27 mouse cellular contexts compared by ENCODE assay signal in genomic region chr7:133094161-133094560, GRCm38 (mm10). TPM values are rescaled to one million over a fixed set of nuclear protein-coding genes. Genes with fewer than 3 reads are reported as not detected.
DNase-seq lines count a peak whose midpoint lies in the region; ATAC-seq and TF ChIP-seq lines count a peak whose summit lies in the region.
"Had no signal": no experiment of that assay in that cellular context is flagged by ENCODE, and none has a peak within 500 bp of the region (broad histone marks: within the 10 kb centered on the region; RNA-seq: fewer than 3 reads in every experiment).

No protein-coding gene starts in this region.

- TF ChIP-seq POLR2A in limb, embryonic 14.5 days (IDR thresholded peaks at IDR 0.05; ENCODE audit: borderline replicate concordance, extremely low read depth, insufficient read depth, insufficient read length), result no peak

- peak overlapping the region; percentile 41 for H3K27ac ChIP-seq in gastrocnemius, adult 2 months
- H3K27ac ChIP-seq in embryonic facial prominence, embryonic 13.5 days, result peak overlapping the region; percentile 60
- H3K27ac ChIP-seq in limb, embryonic 14.5 days (replicated peaks; ENCODE audit: low read depth, low read length), result no peak overlapping the region
- no peak overlapping the region for H3K27ac ChIP-seq in forebrain, embryonic 13.5 days
- H3K27ac ChIP-seq: forebrain, embryonic 12.5 days; hindbrain, postnatal 0 days; layer of hippocampus, adult 2 months; midbrain, embryonic 10.5 days had no signal

- peaks cover 65% of the 10 kb centered on the region for H3K4me1 ChIP-seq in embryonic facial prominence, embryonic 13.5 days
- H3K4me1 ChIP-seq in limb, embryonic 14.5 days (ENCODE audit: control insufficient read depth, insufficient read depth, low read length), result peaks cover 17% of the 10 kb centered on the region
- peaks cover 46% of the 10 kb centered on the region for H3K4me1 ChIP-seq in forebrain, embryonic 13.5 days

- no peak overlapping the region for H3K4me2 ChIP-seq in embryonic facial prominence, embryonic 13.5 days
- no peak overlapping the region for H3K4me2 ChIP-seq in limb, embryonic 14.5 days (replicated peaks; ENCODE audit: low read depth, low read length, severe bottlenecking)
- H3K4me2 ChIP-seq in forebrain, embryonic 13.5 days, result no peak overlapping the region
- H3K4me2 ChIP-seq: forebrain, embryonic 12.5 days; heart, embryonic 11.5 days; liver, embryonic 11.5 days had no signal

- TF ChIP-seq CTCF in gastrocnemius, adult 2 months (IDR thresholded peaks at IDR 0.05), result no peak

- H3K36me3 ChIP-seq in embryonic facial prominence, embryonic 13.5 days, result peaks cover 14% of the 10 kb centered on the region; the same call in 1 of the 2 replicates
- H3K36me3 ChIP-seq in limb, embryonic 14.5 days (ENCODE audit: control insufficient read depth, insufficient read depth, low read length), result peaks cover 4% of the 10 kb centered on the region; the same call in 1 of the 2 replicates
- peaks cover 6% of the 10 kb centered on the region for H3K36me3 ChIP-seq in forebrain, embryonic 13.5 days (ENCODE audit: poor library complexity, severe bottlenecking)

- no peak for ATAC-seq in embryonic facial prominence, embryonic 13.5 days (ENCODE audit: insufficient number of reproducible peaks, insufficient read depth, low FRiP score, low TSS enrichment, low read depth)
- ATAC-seq in limb, embryonic 14.5 days (ENCODE audit: low FRiP score, low read depth), result peak; percentile 20; the same call in 1 of the 2 replicates
- ATAC-seq in forebrain, embryonic 13.5 days, result no peak
- ATAC-seq: hindbrain, postnatal 0 days; intestine, embryonic 16.5 days; Patski had no signal

- H3K9me3 ChIP-seq in embryonic facial prominence, embryonic 13.5 days, result no peaks in the 10 kb centered on the region
- no peaks in the 10 kb centered on the region for H3K9me3 ChIP-seq in limb, embryonic 14.5 days (ENCODE audit: control insufficient read depth, low read length)
- no peaks in the 10 kb centered on the region for H3K9me3 ChIP-seq in forebrain, embryonic 13.5 days (replicated peaks)
- H3K9me3 ChIP-seq: forebrain, embryonic 12.5 days; midbrain, embryonic 10.5 days had no signal

- intact Hi-C loops in gastrocnemius, adult 2 months (cut with DNase I), result no loop called here
- intact Hi-C loops in gastrocnemius, postnatal 36 days (cut with DNase I), result no loop called here
- intact Hi-C loops in left cerebral cortex, postnatal 25 days (cut with DNase I), result no loop called here

- H3K4me3 ChIP-seq in gastrocnemius, adult 2 months, result no peak overlapping the region
- H3K4me3 ChIP-seq in embryonic facial prominence, embryonic 13.5 days, result no peak overlapping the region
- no peak overlapping the region for H3K4me3 ChIP-seq in limb, embryonic 14.5 days (replicated peaks; ENCODE audit: low read length)
- no peak overlapping the region for H3K4me3 ChIP-seq in forebrain, embryonic 13.5 days
- H3K4me3 ChIP-seq: erythroblast, embryonic 14.5 days; forebrain, embryonic 12.5 days; layer of hippocampus, adult 2 months; midbrain, embryonic 10.5 days had no signal

- no peak overlapping the region for H3K9ac ChIP-seq in embryonic facial prominence, embryonic 13.5 days
- no peak overlapping the region for H3K9ac ChIP-seq in limb, embryonic 14.5 days (ENCODE audit: low read depth, low read length, severe bottlenecking)
- H3K9ac ChIP-seq in forebrain, embryonic 13.5 days, result no peak overlapping the region
- H3K9ac ChIP-seq: forebrain, embryonic 12.5 days had no signal

- DNase-seq in gastrocnemius, adult 2 months, result peak; percentile 53
- no peak for DNase-seq in gastrocnemius, postnatal 36 days
- DNase-seq in NIH3T3 (ENCODE audit: low read depth), result peak; percentile 75
- DNase-seq in limb, embryonic 14.5 days (ENCODE audit: low spot score), result no peak
- no peak for DNase-seq in right cerebral cortex, postnatal 25 days
- no peak for DNase-seq in left cerebral cortex, postnatal 25 days (ENCODE audit: low spot score in 2 of 2)
- DNase-seq: adrenal gland, adult 2 months; cerebellum, adult 11-12 months; cerebellum, postnatal 14 days; heart, postnatal 14 days; kidney, adult 9 months; kidney, postnatal 25 days; layer of hippocampus, postnatal 36 days; lung, postnatal 10 days; thymus, adult 18-20 months; thymus, postnatal 36 days had no signal

- WGBS in embryonic facial prominence, embryonic 13.5 days, result 26% methylated on average over 3 of the region's 3 CpGs
- WGBS in limb, embryonic 14.5 days, result 25% methylated on average over 3 of the region's 3 CpGs
- WGBS in forebrain, embryonic 13.5 days, result 93% methylated on average over 3 of the region's 3 CpGs

- H3K27me3 ChIP-seq in embryonic facial prominence, embryonic 13.5 days, result no peaks in the 10 kb centered on the region
- no peaks in the 10 kb centered on the region for H3K27me3 ChIP-seq in limb, embryonic 14.5 days (ENCODE audit: control insufficient read depth, insufficient read depth, low read length)
- no peaks in the 10 kb centered on the region for H3K27me3 ChIP-seq in forebrain, embryonic 13.5 days
- H3K27me3 ChIP-seq: forebrain, embryonic 12.5 days; Patski had no signal

RNA-seq across cellular contexts. Expression of gene Fgfr2, which starts 29.0 kb away (rescaled TPM):
- total RNA-seq in gastrocnemius, adult 2 months (2021), result under 1 TPM; 0.15 to 0.33 TPM
- total RNA-seq in gastrocnemius, postnatal 36 days (2021), result under 1 TPM; 0.28 to 0.49 TPM
- 174 and 195 TPM in 2 replicates for polyA plus RNA-seq in embryonic facial prominence, embryonic 13.5 days (2015; fragmentation: Nextera tagmentation; extraction: Ambion mirVana)
- polyA plus RNA-seq in limb, embryonic 14.5 days (2012; rRNA removed), result 133 and 149 TPM in 2 replicates
- 131 and 148 TPM in 2 replicates for polyA plus RNA-seq in limb, embryonic 14.5 days (2014; fragmentation: Nextera tagmentation; extraction: Ambion mirVana)
- polyA plus RNA-seq in forebrain, embryonic 13.5 days (2015; fragmentation: Nextera tagmentation; extraction: Ambion mirVana), result 47.9 and 56.7 TPM in 2 replicates
- 10 to 100 TPM; 37.1 to 42.0 TPM for total RNA-seq in left cerebral cortex, postnatal 25 days (2021)
- polyA plus RNA-seq: erythroblast, embryonic 14.5 days had no signal

RNA-seq across cellular contexts. Expression of gene Ctbp2, which starts 30.0 kb away (rescaled TPM):
- total RNA-seq in gastrocnemius, adult 2 months (2021), result 10 to 100 TPM; 18.7 to 23.0 TPM
- total RNA-seq in gastrocnemius, postnatal 36 days (2021), result 10 to 100 TPM; 15.1 to 15.9 TPM
- 93.4 and 107 TPM in 2 replicates for polyA plus RNA-seq in embryonic facial prominence, embryonic 13.5 days (2015; fragmentation: Nextera tagmentation; extraction: Ambion mirVana)
- 77.7 and 79.8 TPM in 2 replicates for polyA plus RNA-seq in limb, embryonic 14.5 days (2012; rRNA removed)
- polyA plus RNA-seq in limb, embryonic 14.5 days (2014; fragmentation: Nextera tagmentation; extraction: Ambion mirVana), result 59.2 and 67.8 TPM in 2 replicates
- polyA plus RNA-seq in forebrain, embryonic 13.5 days (2015; fragmentation: Nextera tagmentation; extraction: Ambion mirVana), result 104 and 106 TPM in 2 replicates
- total RNA-seq in left cerebral cortex, postnatal 25 days (2021), result 10 to 100 TPM; 23.3 to 24.3 TPM

Comparison
In these comparisons a context has a peak if more than half of its experiments do, and no peak if none do; other contexts are left out.
1. DNase-seq: peak in gastrocnemius, adult 2 months (single experiment) and NIH3T3 (single experiment); none in gastrocnemius, postnatal 36 days (0 of 2), limb, embryonic 14.5 days (single experiment), right cerebral cortex, postnatal 25 days (single experiment) and left cerebral cortex, postnatal 25 days (0 of 2).
2. H3K27ac ChIP-seq: peak in gastrocnemius, adult 2 months (single experiment) and embryonic facial prominence, embryonic 13.5 days (single experiment); none in limb, embryonic 14.5 days (single experiment) and forebrain, embryonic 13.5 days (single experiment).
3. RNA of gene Fgfr2, which starts 29.0 kb away (total RNA-seq): 37.1 to 42.0 TPM in left cerebral cortex, postnatal 25 days; 0.28 to 0.49 TPM in gastrocnemius, postnatal 36 days and 0.15 to 0.33 TPM in gastrocnemius, adult 2 months; every median in the first group is over 10 times any median in the second.